8 mouse cellular contexts compared by ENCODE assay signal in the genomic region with DNA sequence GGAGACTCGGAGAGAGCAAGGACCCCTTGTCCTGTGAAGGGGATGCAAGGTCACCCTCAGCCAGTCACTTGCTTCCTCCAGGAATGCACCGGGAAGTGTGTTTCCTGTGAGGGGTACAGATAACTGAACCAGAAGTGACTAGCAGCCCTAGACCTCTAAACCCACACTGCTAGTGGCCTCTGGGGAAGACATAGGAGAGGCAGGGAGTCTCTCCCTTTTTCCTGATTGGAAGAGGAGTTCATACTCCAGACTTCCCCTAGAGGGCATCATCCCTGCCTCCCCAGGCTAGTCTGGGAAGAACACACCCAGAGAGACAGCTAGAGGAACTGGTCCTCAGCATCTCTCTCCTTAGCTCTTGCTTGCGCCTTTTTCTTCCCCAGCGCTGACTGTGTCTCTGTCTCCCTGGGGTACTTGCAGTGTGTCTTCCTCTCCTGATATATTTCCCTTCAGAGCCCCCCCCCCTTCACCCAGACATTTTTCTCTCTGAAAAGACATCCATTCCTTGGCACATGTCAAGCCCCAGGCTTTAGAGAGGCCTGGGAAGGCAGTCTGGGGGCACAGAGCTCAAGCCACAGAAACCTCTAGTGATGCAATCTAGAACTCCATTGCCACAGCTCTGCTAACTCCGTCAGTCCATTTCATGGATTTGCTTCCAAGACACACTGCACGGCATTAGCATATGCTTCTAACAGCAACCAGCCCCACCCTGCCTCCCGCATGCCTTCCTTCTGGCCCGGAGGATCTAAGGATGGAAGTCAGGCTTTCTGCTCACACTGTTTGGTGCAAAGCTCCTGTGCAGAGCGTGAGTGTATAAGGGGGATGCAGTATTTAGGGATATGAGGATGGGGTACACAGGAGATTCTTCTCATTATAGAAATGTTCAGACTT. TPM values are rescaled to one million over a fixed set of nuclear protein-coding genes. Genes with fewer than 3 reads are reported as not detected.
DNase-seq lines count a peak whose midpoint lies in the region; ATAC-seq and TF ChIP-seq lines count a peak whose summit lies in the region.

No protein-coding gene starts in this region.

- H3K4me2 ChIP-seq in heart, postnatal 0 days (ENCODE audit: low read depth, low read length): no peak overlapping the region
- H3K4me2 ChIP-seq in stomach, postnatal 0 days (replicated peaks; ENCODE audit: low read depth): no peak overlapping the region

- ATAC-seq in heart, postnatal 0 days (ENCODE audit: insufficient read depth, low read depth): peak; percentile 27; the same call in 1 of the 2 replicates
- peak; percentile 53; the same call in 1 of the 2 replicates for ATAC-seq in stomach, postnatal 0 days (ENCODE audit: low FRiP score, low TSS enrichment)

- no peak overlapping the region for H3K27ac ChIP-seq in heart, postnatal 0 days (ENCODE audit: low read depth)
- H3K27ac ChIP-seq in stomach, postnatal 0 days (replicated peaks): no peak overlapping the region

- TF ChIP-seq EP300 in heart, postnatal 0 days (IDR thresholded peaks at IDR 0.05; ENCODE audit: low read depth): no peak
- TF ChIP-seq EP300 in stomach, postnatal 0 days (optimal IDR thresholded peaks at IDR 0.05): no peak

- DNase-seq in heart, adult 11 months: peak; percentile 89
- DNase-seq in heart, adult 9 months (ENCODE audit: low spot score in 2 of 2): no peak
- DNase-seq in urinary bladder, postnatal 14 days (ENCODE audit: low spot score): peak; percentile 25
- no peak for DNase-seq in urinary bladder, adult 18-20 months (ENCODE audit: low spot score in 2 of 2)
- peak; percentile 25 for DNase-seq in heart, postnatal 0 days (ENCODE audit: low spot score)
- DNase-seq in stomach, postnatal 0 days (ENCODE audit: low spot score): peak; percentile 15
- DNase-seq in ovary, postnatal 10 days (ENCODE audit: low spot score): no peak
- no peak for DNase-seq in layer of hippocampus, adult 11-12 months (ENCODE audit: low spot score)

- no peaks in the 10 kb centered on the region for H3K9me3 ChIP-seq in heart, postnatal 0 days (replicated peaks; ENCODE audit: control insufficient read depth, low read length)
- H3K9me3 ChIP-seq in stomach, postnatal 0 days (ENCODE audit: control insufficient read depth, low read length): no peaks in the 10 kb centered on the region

- no peak overlapping the region for H3K4me3 ChIP-seq in heart, postnatal 0 days (ENCODE audit: low read depth, low read length)
- H3K4me3 ChIP-seq in stomach, postnatal 0 days (ENCODE audit: low read depth, low read length): no peak overlapping the region

- no peaks in the 10 kb centered on the region for H3K4me1 ChIP-seq in heart, postnatal 0 days (ENCODE audit: control insufficient read depth, insufficient read depth)
- H3K4me1 ChIP-seq in stomach, postnatal 0 days (replicated peaks; ENCODE audit: control insufficient read depth, insufficient read depth): 0 out of 2 replicates have a peak, but pooled peaks cover 2% of the 10 kb centered on the region

- TF ChIP-seq CTCF in heart, postnatal 0 days (IDR thresholded peaks at IDR 0.05; ENCODE audit: low read depth): peak; percentile 50
- TF ChIP-seq CTCF in stomach, postnatal 0 days (IDR thresholded peaks at IDR 0.05; ENCODE audit: low read depth): peak; percentile 76

- H3K27me3 ChIP-seq in heart, postnatal 0 days (ENCODE audit: control insufficient read depth, insufficient read depth, low read length): no peaks in the 10 kb centered on the region
- H3K27me3 ChIP-seq in stomach, postnatal 0 days (ENCODE audit: control insufficient read depth, insufficient read depth, low read length): no peaks in the 10 kb centered on the region

- 59% methylated on average over 9 of the region's 9 CpGs for whole genome bisulfite sequencing in heart, postnatal 0 days
- WGBS in stomach, postnatal 0 days: 63% methylated on average over 9 of the region's 9 CpGs

- no peaks in the 10 kb centered on the region for H3K36me3 ChIP-seq in heart, postnatal 0 days (replicated peaks; ENCODE audit: control insufficient read depth, insufficient read depth, low read length)
- H3K36me3 ChIP-seq in stomach, postnatal 0 days (ENCODE audit: control insufficient read depth, insufficient read depth, low read length): no peaks in the 10 kb centered on the region

- H3K9ac ChIP-seq in heart, postnatal 0 days (replicated peaks; ENCODE audit: low read depth, low read length): no peak overlapping the region
- no peak overlapping the region for H3K9ac ChIP-seq in stomach, postnatal 0 days (ENCODE audit: low read length)

RNA-seq across cellular contexts. Expression of gene BC017158, which starts 59.1 kb away (rescaled TPM):
- 14.1 and 22.4 TPM in 2 replicates for total RNA-seq in heart, postnatal 0 days (2014; rRNA removed; ENCODE audit: low replicate concordance)
- 5.8 and 6.8 TPM in 2 replicates for polyA plus RNA-seq in heart, postnatal 0 days (2015; fragmentation: Nextera tagmentation; extraction: Ambion mirVana)
- 17.0 and 19.4 TPM in 2 replicates for polyA plus RNA-seq in stomach, postnatal 0 days (2015; fragmentation: Nextera tagmentation; extraction: Ambion mirVana)

Comparison
In these comparisons a context has a peak if more than half of its experiments do, and no peak if none do; other contexts are left out.
1. DNase-seq: peak in heart, adult 11 months (single experiment), urinary bladder, postnatal 14 days (single experiment), heart, postnatal 0 days (single experiment) and stomach, postnatal 0 days (single experiment); none in heart, adult 9 months (0 of 2), urinary bladder, adult 18-20 months (0 of 2), ovary, postnatal 10 days (single experiment) and layer of hippocampus, adult 11-12 months (single experiment).